Mouse (Mus musculus) adrenal gland, postnatal 14 days (tissue): ENCODE measurements around the gene Grid2. TPM values are rescaled to one million over a fixed set of nuclear protein-coding genes. Genes with fewer than 3 reads are reported as not detected.
"Not testable (repeated sequence)": the region's sequence is repeated elsewhere in the genome, so short reads cannot be mapped to it uniquely, and the experiment has no call there.

Experiments
- DNase-seq: peaks from one replicate; pipeline ENCODE4 v3.0.0; 2021; ENCODE audit warnings: mixed read lengths
- long read RNA-seq, 2 experiments: library from polyadenylated mRNA; stranded (forward); transcript quantifications; one replicate each; pipeline ENCODE4 v2.0.0; 2021
- total RNA-seq: library from RNA; stranded (reverse); gene quantifications from 2 replicates; pipeline ENCODE4 v1.2.3, GENCODE M21; 2021

Gene Grid2
- total RNA-seq = 0.15 and 0.41 TPM in 2 replicates
- long read RNA-seq, experiment 1 = 0 reads
- long read RNA-seq, experiment 2 = 0 reads

DNA sequence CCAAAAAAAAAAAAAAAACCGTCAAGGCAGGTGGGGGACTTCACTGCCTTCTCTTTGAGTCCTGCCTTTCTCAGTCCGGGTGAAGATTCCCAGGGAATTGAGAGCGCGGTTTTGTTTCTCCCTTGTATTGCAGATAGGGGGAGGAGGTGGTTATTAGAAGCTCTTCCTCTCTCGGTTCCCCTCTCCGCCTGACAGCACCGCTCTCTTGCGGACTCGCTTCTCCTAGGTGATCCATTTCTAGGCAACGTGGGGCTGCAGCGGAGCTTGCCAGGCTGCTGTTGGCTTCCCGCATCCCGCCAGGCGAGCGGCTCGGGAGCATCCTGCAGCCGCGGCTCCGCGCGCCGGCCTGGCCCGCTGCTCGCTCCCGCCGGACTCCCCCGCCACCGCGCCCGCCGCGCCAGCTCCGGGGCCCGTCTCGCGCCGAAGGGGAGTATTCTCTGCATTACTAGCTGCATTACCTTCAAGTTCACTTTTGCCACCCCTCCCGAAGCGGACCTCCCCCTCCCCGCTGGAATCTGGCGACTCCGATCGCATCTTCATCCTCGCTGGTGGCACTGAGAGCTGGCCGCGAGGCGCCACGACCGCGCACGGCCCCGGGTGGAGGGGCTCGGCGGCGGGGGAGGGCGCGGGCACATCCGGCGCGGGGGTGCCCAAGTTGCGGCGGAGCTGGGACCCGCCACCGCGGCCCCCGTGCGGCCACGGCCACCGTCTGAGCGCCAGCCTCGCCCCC is at the start of gene Grid2:
Grid2 (plus strand) TSS at position 51 of the 730 bp plus-strand sequence.
- DNase-seq = peak; percentile 8

DNA sequence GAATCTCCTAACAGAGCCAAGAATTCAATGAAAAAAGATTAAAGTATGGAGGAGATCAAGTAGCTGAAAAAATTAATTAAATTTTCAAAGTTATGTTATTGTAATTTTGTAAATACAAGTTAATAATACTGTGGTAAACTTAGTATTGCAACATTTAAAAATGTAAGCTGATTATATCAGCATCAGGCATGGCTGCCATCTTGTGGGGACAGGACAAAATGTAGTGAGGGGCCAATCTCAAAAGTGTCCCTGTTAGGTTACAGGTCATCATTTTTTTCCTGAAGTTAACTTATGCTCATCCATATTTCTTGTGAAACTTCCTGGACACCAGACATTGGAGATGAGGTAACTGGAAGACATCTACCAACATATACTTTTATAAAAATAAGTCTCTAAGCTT is 4.9 kb upstream of the Grid2 start:
- DNase-seq = no peak

GRCm38 (mm10) chr6:63256556-63257405 is 1.1 kb downstream of the Grid2 start:
- no peak for DNase-seq

GRCm38 (mm10) chr6:63257406-63257845 is 1.8 kb downstream of the Grid2 start:
- DNase-seq = peak; percentile 31

DNA sequence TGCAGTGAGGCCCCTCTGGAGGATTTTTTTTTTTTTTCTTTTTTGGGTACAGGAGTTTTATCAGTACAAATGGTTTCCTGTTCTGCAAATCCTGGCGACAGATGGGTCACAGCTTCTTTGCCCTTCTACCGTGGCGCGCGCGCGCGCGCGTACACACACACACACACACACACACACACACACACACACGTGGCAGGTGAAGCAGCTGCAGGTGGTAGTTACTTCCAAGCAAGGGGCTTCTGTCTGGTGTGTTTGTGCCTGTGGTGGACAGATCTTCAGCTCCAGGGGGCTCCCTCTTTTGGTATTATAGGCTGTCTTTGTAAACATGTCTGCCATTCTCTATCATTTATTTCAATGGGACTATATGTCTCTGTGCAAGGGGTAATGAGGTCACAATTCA is 2.2 kb downstream of the Grid2 start:
- no peak for DNase-seq

DNA sequence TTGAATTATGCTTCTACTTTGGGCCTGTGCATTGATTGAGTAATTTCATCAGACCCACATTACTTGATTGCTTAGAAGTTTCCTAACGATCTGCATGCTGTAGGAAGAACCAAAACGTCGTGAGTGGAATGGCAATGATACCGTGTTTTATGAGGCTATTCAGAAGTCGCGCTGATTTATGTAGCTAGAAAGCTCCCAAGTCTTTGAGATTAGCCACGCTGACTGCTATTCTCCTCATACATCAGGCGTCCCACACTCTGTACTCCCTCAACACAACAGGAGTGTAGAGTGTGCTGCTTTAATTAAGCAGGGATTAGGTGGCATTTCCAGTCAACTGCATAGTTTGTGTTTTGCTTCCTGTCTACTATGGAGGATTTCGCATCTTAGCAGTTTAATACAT is 4.1 kb downstream of the Grid2 start:
- no peak for DNase-seq

- no peak for DNase-seq
Observed at GRCm38 (mm10) chr6:63284419-63284818, 28.7 kb downstream of the Grid2 start.

DNA sequence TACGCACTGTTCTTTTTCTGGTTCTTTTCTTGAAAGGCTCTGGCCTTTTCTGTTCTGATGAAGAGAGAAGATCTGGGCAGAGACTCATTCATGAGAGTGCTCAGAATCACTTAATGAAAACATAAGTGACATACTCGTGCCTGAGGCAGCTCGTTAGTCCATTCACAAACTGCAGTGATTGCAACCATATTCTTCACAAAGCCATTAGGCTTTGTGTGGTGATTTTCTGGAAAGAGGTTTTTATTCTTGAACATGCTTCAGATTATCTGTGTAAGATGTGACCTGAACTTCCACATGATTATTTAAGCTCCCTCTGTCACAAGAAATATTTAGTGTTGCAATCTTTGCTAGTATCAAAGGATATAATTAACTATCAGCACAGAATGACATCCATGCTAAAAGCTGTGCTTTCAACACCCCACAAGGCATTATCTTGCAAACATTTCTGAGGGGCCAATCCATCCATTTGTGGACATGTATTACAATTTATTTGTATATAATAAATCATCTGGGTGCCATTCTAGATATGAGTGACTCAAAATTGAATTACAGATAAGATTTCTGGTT is 86.8 kb downstream of the Grid2 start:
- DNase-seq = no peak

- DNase-seq = no peak
Observed at GRCm38 (mm10) chr6:63347015-63347414, 91.3 kb downstream of the Grid2 start.

- no peak for DNase-seq
Observed at GRCm38 (mm10) chr6:63381061-63381611, 125.5 kb downstream of the Grid2 start.

GRCm38 (mm10) chr6:63401698-63402097 is 146.0 kb downstream of the Grid2 start:
- no peak for DNase-seq

GRCm38 (mm10) chr6:63417534-63417933 is 161.9 kb downstream of the Grid2 start:
- no peak for DNase-seq

DNA sequence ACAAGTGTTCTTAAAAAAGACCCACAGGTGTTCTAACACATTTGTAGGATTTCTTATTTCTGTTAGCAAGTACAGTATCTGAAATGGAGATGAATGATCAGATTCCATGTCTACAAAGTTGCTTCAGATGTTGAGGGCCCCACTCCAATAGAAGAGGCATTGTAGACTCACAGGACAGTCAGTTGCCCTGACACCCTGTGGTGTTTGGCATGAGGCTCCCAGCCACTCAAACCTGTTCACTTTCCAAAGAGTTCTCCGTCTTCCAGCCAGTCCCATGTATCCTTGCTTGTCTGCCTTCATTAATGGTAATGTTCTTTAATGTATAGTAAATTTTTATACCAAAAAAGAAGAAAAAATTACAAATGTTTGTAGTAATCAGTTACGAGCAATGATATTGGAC is 177.1 kb downstream of the Grid2 start:
- no peak for DNase-seq

- no peak for DNase-seq
Observed at GRCm38 (mm10) chr6:63448175-63448574, 192.5 kb downstream of the Grid2 start.

- no peak for DNase-seq
Observed at GRCm38 (mm10) chr6:63482141-63482540, 226.5 kb downstream of the Grid2 start.

DNA sequence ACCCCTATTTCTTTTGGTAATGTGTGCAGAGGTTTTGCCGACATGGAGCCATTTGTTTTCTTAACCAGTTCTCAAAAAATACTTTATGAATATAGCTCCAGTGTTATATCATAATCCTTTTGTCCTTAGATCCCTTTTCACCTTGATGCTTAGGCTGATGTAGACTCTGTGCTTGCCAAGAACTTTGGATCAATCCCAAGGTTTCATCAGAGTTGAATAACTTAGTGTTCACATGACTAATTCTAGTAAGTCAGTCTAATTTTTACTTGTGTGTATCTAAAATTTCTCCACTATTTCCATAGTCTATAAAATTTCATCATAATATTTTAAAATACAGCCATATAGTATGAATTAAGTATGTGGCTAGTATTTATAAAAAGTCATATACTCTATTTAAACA is 259.3 kb downstream of the Grid2 start:
- DNase-seq = no peak

DNA sequence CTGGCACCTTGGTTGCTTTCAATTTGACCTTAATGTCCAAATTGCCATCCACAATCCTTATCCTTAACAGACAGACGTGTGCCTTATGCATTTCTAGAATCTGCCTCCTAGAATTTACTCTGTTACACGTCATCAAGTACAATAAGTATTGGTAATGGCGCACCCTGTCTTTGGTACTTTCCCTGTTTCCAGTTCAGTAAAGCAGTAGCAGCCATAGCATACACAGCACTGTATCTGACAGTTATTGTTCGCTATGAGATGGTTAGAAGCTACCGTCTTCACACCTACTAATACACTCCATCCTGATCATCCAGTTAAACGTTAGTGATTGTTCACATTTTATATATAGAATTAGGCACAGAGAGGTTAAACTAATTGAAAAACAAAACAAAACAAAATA is 260.3 kb downstream of the Grid2 start:
- no peak for DNase-seq

DNA sequence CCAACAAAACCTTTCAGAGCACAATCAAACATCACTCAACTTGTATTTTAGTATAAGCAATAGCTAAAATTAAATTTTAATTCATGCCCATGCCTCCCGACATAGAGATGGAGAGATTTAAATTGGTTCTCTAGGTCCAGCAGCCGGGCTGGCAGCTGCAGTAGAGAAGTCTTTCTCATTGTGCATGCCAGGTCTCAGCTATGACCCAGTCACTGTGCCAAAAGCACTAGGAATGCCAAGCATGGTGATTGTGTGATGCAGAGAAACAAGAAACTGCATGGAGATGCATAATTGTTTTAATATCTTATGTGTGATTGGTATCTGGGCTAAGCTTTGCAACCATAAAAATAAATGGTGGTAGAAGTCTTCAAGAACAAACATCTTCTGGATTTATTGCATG is 276.1 kb downstream of the Grid2 start:
- DNase-seq = no peak

- DNase-seq = no peak
Observed at GRCm38 (mm10) chr6:63532901-63533300, 277.2 kb downstream of the Grid2 start.

DNA sequence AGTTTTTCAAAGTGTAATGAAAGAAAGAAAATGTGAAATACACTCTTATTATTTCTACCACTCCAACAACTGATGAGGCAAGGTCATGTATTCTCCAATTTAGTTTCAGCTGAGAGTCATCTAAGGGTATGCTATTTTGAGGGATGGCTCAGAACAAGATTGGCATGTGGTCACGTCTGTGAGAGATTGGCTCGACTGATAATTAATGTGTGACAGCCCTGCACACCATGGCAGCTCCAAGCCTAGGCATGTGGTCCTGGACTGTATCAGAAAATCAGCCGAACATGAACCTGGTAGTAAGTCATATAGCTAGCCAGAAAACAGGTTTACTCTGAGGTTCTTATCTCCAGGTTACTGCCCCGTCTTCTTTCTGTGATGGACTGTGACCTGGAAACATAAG is 292.1 kb downstream of the Grid2 start:
- DNase-seq = no peak

- DNase-seq = not testable (repeated sequence)
Observed at GRCm38 (mm10) chr6:63568741-63569140, 313.1 kb downstream of the Grid2 start.

GRCm38 (mm10) chr6:63590681-63591080 is 335.0 kb downstream of the Grid2 start:
- no peak for DNase-seq

- DNase-seq = no peak
Observed at GRCm38 (mm10) chr6:63609570-63609969, 353.9 kb downstream of the Grid2 start.
